Mouse (Mus musculus) spleen, adult 2 months (tissue): ENCODE results near the gene 5830473C10Rik.

Experiments
- CTCF ChIP-seq: fragments of 200-500 bp; IDR thresholded peaks from 2 replicates; pipeline ENCODE4 v1.5.1; 2011; ENCODE audit warnings: mild to moderate bottlenecking, inconsistent platforms; ENCODE audit not compliant: insufficient read depth, insufficient read length, insufficient replicate concordance; ENCODE audit errors: extremely low read depth
- POLR2A ChIP-seq: fragments of 200-500 bp; IDR thresholded peaks from 2 replicates; pipeline ENCODE4 v1.6.1; 2011; ENCODE audit warnings: low read depth, low read length, inconsistent platforms

GRCm38 (mm10) chr5:90621726-90622125 is 60.8 kb downstream of the 5830473C10Rik start:
- no peak for TF ChIP-seq CTCF
- no peak for TF ChIP-seq POLR2A
